Mouse (Mus musculus) Patski (cell line): ENCODE results near the gene Tor3a. TPM values are rescaled to one million over a fixed set of nuclear protein-coding genes. Genes with fewer than 3 reads are reported as not detected.

Experiments
- ATAC-seq: fragments of 100-300 bp; one replicate; pipeline ENCODE4 v1.8.0; 2021
- CTCF ChIA-PET: fragments of 350-600 bp; sonication (Branson Sonifier 250); formaldehyde crosslinking; loops from one replicate; lab custom pipeline; 2022; ENCODE audit warnings: inconsistent platforms; lab: Charles Lee
- POLR2A ChIA-PET: fragments of 350-600 bp; sonication (Branson Sonifier 250); formaldehyde crosslinking; loops from one replicate; lab custom pipeline; 2022; ENCODE audit warnings: antibody characterized with exemption, inconsistent platforms; lab: Charles Lee
- DNase-seq: peaks from one replicate; pipeline ENCODE4 v3.0.0-alpha.2; 2011; ENCODE audit warnings: low read depth, low spot score
- H3K27me3 ChIP-seq: fragments of 371-371 bp; one replicate; pipeline ENCODE4 v1.5.1; 2021
- CTCF ChIP-seq: fragments of 100-300 bp; IDR thresholded peaks from one replicate; pipeline ENCODE4 v1.5.1; 2021
- in situ Hi-C: fragments of 300-500 bp; cut with MboI; formaldehyde crosslinking; loops from 3 replicates; pipeline ENCODE4 v1.11.1; 2018; ENCODE audit warnings: low pct_unique_long_range_greater_than_20kb, mixed read lengths
- polyA plus RNA-seq: library from polyadenylated mRNA; unstranded; gene quantifications from one replicate; pipeline ENCODE4 v1.2.3, GENCODE M21; 2021

The Tor3a gene
- polyA plus RNA-seq, 1 experiment from 2014 or later, result 29.5 TPM

GRCm38 (mm10) chr1:156705696-156706285 is 31.6 kb upstream of the Tor3a start:
- POLR2A ChIA-PET, result no interaction called here
- H3K27me3 ChIP-seq, result no peaks in the 10 kb centered on the region
- in situ Hi-C loops, result no loop called here
- DNase-seq (no peak), ATAC-seq (no peak)
- CTCF ChIA-PET, result interaction anchor here (1.2 kb wide), 1 partner anchor 12 kb away, joined by 3 read pairs; no protein-coding TSS in a partner anchor
- TF ChIP-seq CTCF, result no peak

GRCm38 (mm10) chr1:156703444-156703843 is 29.3 kb upstream of the Tor3a start:
- ATAC-seq, result no peak

GRCm38 (mm10) chr1:156702151-156702550 is 28.0 kb upstream of the Tor3a start:
- in situ Hi-C loops, result no loop called here
- H3K27me3 ChIP-seq, result no peaks in the 10 kb centered on the region
- POLR2A ChIA-PET, result interaction anchor here (0.7 kb wide), 1 partner anchor 109 kb away, joined by 3 read pairs; no protein-coding TSS in a partner anchor
- TF ChIP-seq CTCF, result no peak
- ATAC-seq (no peak), DNase-seq (no peak)
- CTCF ChIA-PET, result interaction anchor here (1.4 kb wide), 1 partner anchor 14 kb away, joined by 3 read pairs; no protein-coding TSS in a partner anchor

More at GRCm38 (mm10) chr1:156703444-156703843, 29.3 kb upstream of the Tor3a start:
- no peaks in the 10 kb centered on the region for H3K27me3 ChIP-seq
- CTCF ChIA-PET, result interaction anchor here (1.0 to 1.4 kb wide), 2 partner anchors 13 to 15 kb away, joined by 3 read pairs; no protein-coding TSS in a partner anchor
- POLR2A ChIA-PET, result no interaction called here
- DNase-seq, result no peak
- in situ Hi-C loops, result no loop called here
- TF ChIP-seq CTCF, result no peak

GRCm38 (mm10) chr1:156686025-156686661 is 12.0 kb upstream of the Tor3a start:
- DNase-seq (no peak), ATAC-seq (no peak)
- TF ChIP-seq CTCF, result no peak
- ChIA-PET CTCF (interaction anchor here (1.7 kb wide), 1 partner anchor 9 kb away, joined by 5 read pairs; no protein-coding TSS in a partner anchor), POLR2A (no interaction called here)
- in situ Hi-C loops, result no loop called here
- no peaks in the 10 kb centered on the region for H3K27me3 ChIP-seq

- TF ChIP-seq CTCF, result no peak
- DNase-seq, result no peak
- POLR2A ChIA-PET, result no interaction called here
- no peak for ATAC-seq
- H3K27me3 ChIP-seq, result no peaks in the 10 kb centered on the region
- CTCF ChIA-PET, result no interaction called here
- in situ Hi-C loops, result no loop called here
These were observed 5.4 kb upstream of the Tor3a start for GRCm38 (mm10) chr1:156679599-156679998.

GRCm38 (mm10) chr1:156677230-156677629 is 3.1 kb upstream of the Tor3a start:
- H3K27me3 ChIP-seq, result no peaks in the 10 kb centered on the region
- ChIA-PET CTCF (interaction anchor here (2.0 kb wide), 1 partner anchor 10 kb away, joined by 5 read pairs; no protein-coding TSS in a partner anchor), POLR2A (no interaction called here)
- DNase-seq (no peak), ATAC-seq (peak; percentile 11)
- TF ChIP-seq CTCF, result no peak
- in situ Hi-C loops, result no loop called here

- H3K27me3 ChIP-seq, result no peaks in the 10 kb centered on the region
- in situ Hi-C loops, result no loop called here
- ATAC-seq, result no peak
- DNase-seq, result no peak
- ChIA-PET CTCF (interaction anchor here (2.0 kb wide), 1 partner anchor 10 kb away, joined by 5 read pairs; no protein-coding TSS in a partner anchor), POLR2A (interaction anchor here (1.0 kb wide), 1 partner anchor 43 kb away, joined by 3 read pairs; the partner anchor contains the start of gene Fam20b)
- no peak for TF ChIP-seq CTCF
These were observed 2.4 kb upstream of the Tor3a start for GRCm38 (mm10) chr1:156676596-156676995.

- no peak for DNase-seq
- no peak for ATAC-seq
- no peak for TF ChIP-seq CTCF
- ChIA-PET CTCF (interaction anchor here (2.0 kb wide), 1 partner anchor 11 kb away, joined by 5 read pairs; no protein-coding TSS in a partner anchor), POLR2A (interaction anchor here (1.0 kb wide), 1 partner anchor 43 kb away, joined by 3 read pairs; the partner anchor contains the start of gene Fam20b)
- in situ Hi-C loops, result no loop called here
- H3K27me3 ChIP-seq, result no peaks in the 10 kb centered on the region
These were observed 2.0 kb upstream of the Tor3a start for GRCm38 (mm10) chr1:156676171-156676570.

- ATAC-seq (peak; percentile 22), DNase-seq (no peak)
- no peak for TF ChIP-seq CTCF
- ChIA-PET CTCF (interaction anchor here (1.6 kb wide), 1 partner anchor 21 kb away, joined by 4 read pairs; no protein-coding TSS in a partner anchor), POLR2A (no interaction called here)
- in situ Hi-C loops, result no loop called here
- H3K27me3 ChIP-seq, result no peaks in the 10 kb centered on the region
These were observed 521 bp downstream of the Tor3a start for GRCm38 (mm10) chr1:156673476-156674194.
